Mouse (Mus musculus) heart, postnatal 14 days (tissue): ENCODE results near the gene Ceacam2. TPM values are rescaled to one million over a fixed set of nuclear protein-coding genes. Genes with fewer than 3 reads are reported as not detected.
"Not testable (repeated sequence)": the region's sequence is repeated elsewhere in the genome, so short reads cannot be mapped to it uniquely, and the experiment has no call there.

Experiments used
- DNase-seq, 2 experiments: peaks; one replicate each; pipeline ENCODE4 v3.0.0; 2021 to 2022
- intact Hi-C: fragments of 180-260 bp; cut with DNase I; formaldehyde crosslinking; loops from one replicate; pipeline ENCODE4 v1.15.1; 2025
- long read RNA-seq, 2 experiments: library from polyadenylated mRNA; stranded (forward); transcript quantifications; one replicate each; pipeline ENCODE4 v2.0.0; 2021
- total RNA-seq, 2 experiments: library from RNA; stranded (reverse); gene quantifications; 2 replicates each; pipeline ENCODE4 v1.2.3; 2021

Ceacam2 gene
- total RNA-seq: 1 to 10 TPM; 1.9 to 2.0 TPM
- long read RNA-seq, experiment 1, partial matches to known transcripts: 0 of 2 reads
- long read RNA-seq, experiment 1, other reads (novel, unspliced or antisense): 1 of 2 reads
- long read RNA-seq, experiment 2, partial matches to known transcripts: 0 of 4 reads
- long read RNA-seq, experiment 2, other reads (novel, unspliced or antisense): 2 of 4 reads

- intact Hi-C loops: loop anchor here (2.0 to 5.0 kb wide), 3 partner anchors 63 to 762 kb away; partner anchors contain the start of genes Ceacam1 and Ceacam10
- not testable (repeated sequence) for DNase-seq
Measured at GRCm38 (mm10) chr7:25539376-25539907, at the start of gene Ceacam2. TSS of gene Ceacam2 (minus strand) at chr7:25539857.

- intact Hi-C loops: no loop called here
- no peak for DNase-seq
Measured at GRCm38 (mm10) chr7:25585351-25586204, 45.9 kb upstream of the Ceacam2 start.

- intact Hi-C loops: no loop called here
- DNase-seq: no peak
Measured at GRCm38 (mm10) chr7:25584651-25585050, 45.0 kb upstream of the Ceacam2 start.

- intact Hi-C loops: no loop called here
- DNase-seq: no peak
Measured at GRCm38 (mm10) chr7:25582301-25582810, 42.7 kb upstream of the Ceacam2 start.

- DNase-seq: no peak
- intact Hi-C loops: loop anchor here (5.0 kb wide), 1 partner anchor 742 kb away; no protein-coding TSS in a partner anchor
Measured at GRCm38 (mm10) chr7:25579441-25579840, 39.8 kb upstream of the Ceacam2 start.

GRCm38 (mm10) chr7:25576793-25577437 lies 37.3 kb upstream of the Ceacam2 start:
- DNase-seq: not testable (repeated sequence)
- intact Hi-C loops: loop anchor here (5.0 kb wide), 1 partner anchor 740 kb away; no protein-coding TSS in a partner anchor

GRCm38 (mm10) chr7:25576308-25576707 lies 36.7 kb upstream of the Ceacam2 start:
- not testable (repeated sequence) for DNase-seq
- intact Hi-C loops: loop anchor here (5.0 kb wide), 1 partner anchor 739 kb away; no protein-coding TSS in a partner anchor

- intact Hi-C loops: loop anchor here (5.0 kb wide), 1 partner anchor 739 kb away; no protein-coding TSS in a partner anchor
- no peak for DNase-seq
Measured at GRCm38 (mm10) chr7:25575870-25576269, 36.2 kb upstream of the Ceacam2 start.

- intact Hi-C loops: loop anchor here (5.0 kb wide), 1 partner anchor 738 kb away; no protein-coding TSS in a partner anchor
- DNase-seq: no peak
Measured at GRCm38 (mm10) chr7:25575105-25575504, 35.4 kb upstream of the Ceacam2 start.

GRCm38 (mm10) chr7:25573806-25574205 lies 34.1 kb upstream of the Ceacam2 start:
- intact Hi-C loops, DNase-seq: not testable (repeated sequence)

- DNase-seq: no peak
- intact Hi-C loops: no loop called here
Measured at GRCm38 (mm10) chr7:25568721-25569120, 29.1 kb upstream of the Ceacam2 start.

- peak in 1 of 2 experiments; percentile 22 for DNase-seq
Measured at GRCm38 (mm10) chr7:25541464-25541863, 1.8 kb upstream of the Ceacam2 start.

GRCm38 (mm10) chr7:25539954-25540353 lies 297 bp upstream of the Ceacam2 start:
- not testable (repeated sequence) for DNase-seq
- intact Hi-C loops: loop anchor here (2.0 to 5.0 kb wide), 4 partner anchors 53 to 763 kb away; partner anchors contain the start of genes Ceacam1 and Ceacam10

More at GRCm38 (mm10) chr7:25541464-25541863, 1.8 kb upstream of the Ceacam2 start:
- intact Hi-C loops: loop anchor here (2.0 kb wide), 1 partner anchor 55 kb away; no protein-coding TSS in a partner anchor

GRCm38 (mm10) chr7:25530837-25531236 lies 8.8 kb downstream of the Ceacam2 start:
- intact Hi-C loops: no loop called here
- DNase-seq: no peak

- intact Hi-C loops, DNase-seq: not testable (repeated sequence)
Measured at GRCm38 (mm10) chr7:25516070-25516777, 23.4 kb downstream of the Ceacam2 start.

- intact Hi-C loops, DNase-seq: not testable (repeated sequence)
Measured at GRCm38 (mm10) chr7:25515667-25516066, 24.0 kb downstream of the Ceacam2 start.

- intact Hi-C loops: no loop called here
- no peak for DNase-seq
Measured at GRCm38 (mm10) chr7:25509925-25510324, 29.7 kb downstream of the Ceacam2 start.

GRCm38 (mm10) chr7:25494649-25495048 lies 45.0 kb downstream of the Ceacam2 start:
- no peak for DNase-seq
- intact Hi-C loops: no loop called here

GRCm38 (mm10) chr7:25490698-25491097 lies 49.0 kb downstream of the Ceacam2 start:
- intact Hi-C loops, DNase-seq: not testable (repeated sequence)
